Comparison of ENCODE assay signal across 27 mouse cellular contexts in the genomic region with DNA sequence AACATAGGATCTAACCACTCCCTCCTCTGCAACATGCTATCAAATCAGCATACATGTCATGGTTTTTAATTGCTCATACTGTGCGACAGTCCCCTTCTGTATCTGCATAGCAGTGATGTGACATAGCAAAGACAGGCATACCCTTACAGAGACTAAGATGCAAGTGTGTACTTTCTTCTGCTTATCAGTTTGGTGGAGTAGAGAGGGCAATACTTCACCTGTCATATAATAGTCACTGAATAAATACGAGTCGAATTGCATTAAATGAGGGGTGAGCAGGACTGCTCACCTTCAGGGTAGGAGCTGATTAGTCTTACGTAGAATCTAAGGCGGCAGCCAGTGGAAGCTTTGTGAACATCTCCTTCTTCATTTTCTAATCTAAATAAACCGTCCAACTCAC.
"Had no signal": no experiment of that assay in that cellular context is flagged by ENCODE, and none has a peak within 500 bp of the region (broad histone marks: within the 10 kb centered on the region; RNA-seq: fewer than 3 reads in every experiment).

No protein-coding gene starts in this region.

- H3K27me3 ChIP-seq: embryonic facial prominence, embryonic 12.5 days; embryonic facial prominence, embryonic 13.5 days; embryonic facial prominence, embryonic 15.5 days; forebrain, embryonic 12.5 days; forebrain, embryonic 13.5 days; forebrain, embryonic 15.5 days had no signal

- DNase-seq: cerebellum, adult 8-10 months; cerebellum, adult 9-10 months; cerebellum, adult 9-11 months; cerebellum, postnatal 14 days; cerebellum, postnatal 25 days; cerebellum, postnatal 36 days; embryo, embryonic 11 days; forebrain, postnatal 0 days; gastrocnemius, adult 2 months; gastrocnemius, postnatal 10 days; gastrocnemius, postnatal 14 days; gastrocnemius, postnatal 25 days; gastrocnemius, postnatal 36 days; heart, adult 11 months; heart, adult 18-20 months; heart, adult 2 months had no signal

- H3K9ac ChIP-seq: embryonic facial prominence, embryonic 12.5 days; embryonic facial prominence, embryonic 13.5 days; embryonic facial prominence, embryonic 15.5 days; forebrain, embryonic 12.5 days; forebrain, embryonic 13.5 days; forebrain, embryonic 15.5 days; forebrain, postnatal 0 days had no signal

- ATAC-seq: forebrain, embryonic 13.5 days; forebrain, embryonic 14.5 days; forebrain, embryonic 15.5 days; forebrain, embryonic 16.5 days had no signal

- H3K4me1 ChIP-seq: embryonic facial prominence, embryonic 12.5 days; embryonic facial prominence, embryonic 13.5 days; embryonic facial prominence, embryonic 15.5 days; forebrain, embryonic 10.5 days; forebrain, embryonic 12.5 days; forebrain, embryonic 13.5 days; forebrain, embryonic 15.5 days had no signal

- H3K27ac ChIP-seq: embryonic facial prominence, embryonic 10.5 days; embryonic facial prominence, embryonic 12.5 days; embryonic facial prominence, embryonic 13.5 days; embryonic facial prominence, embryonic 15.5 days; forebrain, embryonic 10.5 days; forebrain, embryonic 12.5 days; forebrain, embryonic 13.5 days; forebrain, embryonic 15.5 days; gastrocnemius, adult 2 months; heart, adult 2 months had no signal

- H3K4me3 ChIP-seq: embryonic facial prominence, embryonic 10.5 days; embryonic facial prominence, embryonic 12.5 days; embryonic facial prominence, embryonic 13.5 days; embryonic facial prominence, embryonic 15.5 days; erythroblast, embryonic 14.5 days; forebrain, embryonic 10.5 days; forebrain, embryonic 12.5 days; forebrain, embryonic 13.5 days; forebrain, embryonic 15.5 days; gastrocnemius, adult 2 months; heart, adult 2 months had no signal

- H3K9me3 ChIP-seq: embryonic facial prominence, embryonic 10.5 days; embryonic facial prominence, embryonic 12.5 days; embryonic facial prominence, embryonic 13.5 days; embryonic facial prominence, embryonic 15.5 days; forebrain, embryonic 10.5 days; forebrain, embryonic 12.5 days; forebrain, embryonic 13.5 days; forebrain, embryonic 15.5 days had no signal

- H3K4me2 ChIP-seq: embryonic facial prominence, embryonic 12.5 days; embryonic facial prominence, embryonic 13.5 days; embryonic facial prominence, embryonic 15.5 days; forebrain, embryonic 12.5 days; forebrain, embryonic 13.5 days; forebrain, embryonic 15.5 days had no signal

- H3K36me3 ChIP-seq: embryonic facial prominence, embryonic 10.5 days; embryonic facial prominence, embryonic 12.5 days; embryonic facial prominence, embryonic 13.5 days; embryonic facial prominence, embryonic 15.5 days; forebrain, embryonic 10.5 days; forebrain, embryonic 12.5 days; forebrain, embryonic 15.5 days had no signal
